Mouse (Mus musculus) liver, adult (tissue): ENCODE data around the gene Plcz1.

Source experiments
- GATA4 ChIP-seq: IDR thresholded peaks from 2 replicates; pipeline ENCODE4 v1.6.1; 2014; ENCODE audit warnings: mild to moderate bottlenecking, low read length; ENCODE audit not compliant: insufficient replicate concordance

The Plcz1 gene

DNA sequence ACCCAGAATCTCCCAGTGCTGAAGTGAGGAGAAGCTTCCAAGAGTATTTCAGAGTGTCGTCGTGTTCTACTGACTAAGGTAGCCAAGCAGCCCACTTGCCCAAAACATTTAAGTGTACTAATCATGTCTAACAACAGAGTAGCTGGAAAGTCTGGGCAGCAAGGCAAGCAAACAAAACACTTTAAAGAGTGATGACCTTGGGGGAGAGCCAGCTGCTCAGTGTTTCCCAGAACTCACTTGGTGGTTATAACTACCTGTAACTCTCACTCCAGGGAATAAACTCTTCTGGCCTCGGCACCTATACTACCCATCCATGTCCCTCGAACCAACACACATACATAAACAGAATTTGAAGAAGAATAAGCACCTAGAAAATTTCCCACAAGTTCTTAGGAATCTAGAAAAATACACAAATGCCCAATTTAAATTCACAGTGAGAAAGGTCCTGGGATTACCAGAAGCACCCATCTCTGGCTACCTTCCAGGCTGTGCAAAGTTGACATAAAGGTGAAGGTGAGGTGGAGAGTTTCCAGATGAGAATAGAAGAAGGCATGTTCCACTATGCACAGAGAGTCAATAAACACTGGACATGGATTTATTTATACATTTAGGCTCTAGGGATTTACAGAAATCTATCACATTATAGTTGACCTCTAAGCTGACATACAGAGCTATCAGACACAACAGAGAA, 69.5 kb downstream of the Plcz1 start:
- TF ChIP-seq GATA4: no peak

GRCm38 (mm10) chr6:139966684-139967083, 74.6 kb downstream of the Plcz1 start:
- no peak for TF ChIP-seq GATA4

DNA sequence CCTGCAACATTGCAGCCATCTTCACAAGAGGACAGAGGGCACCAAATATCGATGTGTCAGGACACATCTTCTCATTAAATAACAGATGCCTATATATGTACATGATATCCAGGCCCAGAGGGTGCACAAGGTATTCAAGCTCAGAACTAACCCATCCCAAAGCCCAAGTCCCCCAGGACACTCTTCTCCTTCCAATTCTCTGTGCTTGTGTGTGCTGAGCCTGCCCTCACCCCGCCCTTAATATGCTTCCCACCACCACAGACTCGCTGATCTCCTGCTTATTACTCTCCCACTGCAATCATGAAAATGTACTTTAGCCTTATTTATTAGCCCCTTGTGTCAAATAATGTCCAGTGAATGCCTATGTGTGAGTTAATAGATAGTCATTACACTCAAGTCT, 76.4 kb downstream of the Plcz1 start:
- TF ChIP-seq GATA4: no peak

GRCm38 (mm10) chr6:139963775-139964174, 77.5 kb downstream of the Plcz1 start:
- no peak for TF ChIP-seq GATA4

- TF ChIP-seq GATA4: no peak
These were observed 83.6 kb downstream of the Plcz1 start for GRCm38 (mm10) chr6:139957531-139958241.

GRCm38 (mm10) chr6:139953596-139953995, 87.7 kb downstream of the Plcz1 start:
- no peak for TF ChIP-seq GATA4

GRCm38 (mm10) chr6:139947106-139947879, 94.0 kb downstream of the Plcz1 start:
- no peak for TF ChIP-seq GATA4
